Mouse (Mus musculus) E14TG2a.4 (cell line): ENCODE results near the gene Sdr9c7.

Experiments used
- CTCF ChIP-seq: conservative IDR thresholded peaks from 2 replicates; pipeline ENCODE4 v1.5.1; 2014; ENCODE audit warnings: low read length
- NANOG ChIP-seq: IDR thresholded peaks from 2 replicates; pipeline ENCODE4 v1.6.1; 2014; ENCODE audit warnings: borderline replicate concordance, low read length, mixed read lengths

DNA sequence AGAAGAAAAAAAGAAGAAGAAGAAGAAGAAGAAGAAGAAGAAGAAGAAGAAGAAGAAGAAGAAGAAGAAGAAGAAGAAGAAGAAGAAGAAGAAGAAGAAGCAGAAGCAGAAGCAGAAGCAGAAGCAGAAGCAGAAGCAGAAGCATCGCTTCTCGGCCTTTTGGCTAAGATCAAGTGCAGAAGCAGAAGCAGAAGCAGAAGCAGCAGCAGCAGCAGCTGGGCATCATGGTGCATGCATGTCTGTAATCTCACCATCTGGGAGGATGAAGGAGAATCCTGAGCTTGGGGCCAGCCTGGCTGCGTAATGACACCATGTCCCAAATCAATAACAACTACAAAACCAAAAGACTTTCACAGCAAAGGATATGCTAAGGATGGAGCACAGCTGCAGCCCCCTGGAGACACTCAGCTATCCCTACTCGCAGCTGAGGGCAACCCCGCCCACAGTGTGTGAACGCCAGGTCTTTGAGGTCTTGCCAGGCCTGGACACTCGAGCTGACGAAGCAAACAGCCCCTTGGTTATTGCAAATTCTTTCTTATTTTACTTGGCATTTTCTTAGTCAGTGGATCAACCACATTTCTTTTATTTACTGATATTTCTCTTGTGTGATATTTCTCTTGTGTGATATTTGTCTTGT is 34.1 kb downstream of the Sdr9c7 start:
- TF ChIP-seq CTCF (no peak), NANOG (no peak)
